Mouse (Mus musculus) T-helper 17 cell (primary cell): Measurements from ENCODE around the gene Gtf2h3.

Source experiments
- in situ Hi-C, 2 experiments: fragments of 300-600 bp; cut with MboI, MseI; formaldehyde crosslinking; loops; 1 replicate in 1 of 2; 2 replicates in 1 of 2; pipeline ENCODE4 v1.15.1; 2025; ENCODE audit warnings: high pct_unique_total_duplicates in 2 of 2

Gene Gtf2h3

GRCm38 (mm10) chr5:124633425-124633824 lies 54.5 kb downstream of the Gtf2h3 start:
- in situ Hi-C loops: loop anchor here (25.0 kb wide), 2 partner anchors 629 to 704 kb away; partner anchors contain the start of gene Scarb1 (in 1 of the 2)

GRCm38 (mm10) chr5:124635068-124635467 lies 56.1 kb downstream of the Gtf2h3 start:
- in situ Hi-C loops: loop anchor here (5.0 to 25.0 kb wide), 3 partner anchors 337 to 702 kb away; partner anchors contain the start of gene Scarb1 (in 1 of the 2)

GRCm38 (mm10) chr5:124636139-124636538 lies 57.2 kb downstream of the Gtf2h3 start:
- in situ Hi-C loops: loop anchor here (5.0 to 25.0 kb wide), 3 partner anchors 336 to 701 kb away; partner anchors contain the start of gene Scarb1 (in 1 of the 2)

GRCm38 (mm10) chr5:124636694-124637093 lies 57.8 kb downstream of the Gtf2h3 start:
- in situ Hi-C loops: loop anchor here (5.0 to 25.0 kb wide), 3 partner anchors 336 to 701 kb away; partner anchors contain the start of gene Scarb1 (in 1 of the 2)

- in situ Hi-C loops: loop anchor here (5.0 to 25.0 kb wide), 3 partner anchors 335 to 700 kb away; partner anchors contain the start of gene Scarb1 (in 1 of the 2)
Observed at GRCm38 (mm10) chr5:124637300-124637699, 58.4 kb downstream of the Gtf2h3 start.

- in situ Hi-C loops: loop anchor here (5.0 to 25.0 kb wide), 3 partner anchors 334 to 699 kb away; partner anchors contain the start of gene Scarb1 (in 1 of the 2)
Observed at GRCm38 (mm10) chr5:124637836-124638235, 58.9 kb downstream of the Gtf2h3 start.
